Mouse (Mus musculus) limb, embryonic 12.5 days (tissue): ENCODE data around the gene Sp1. TPM values are rescaled to one million over a fixed set of nuclear protein-coding genes. Genes with fewer than 3 reads are reported as not detected.

Experiments used
- ATAC-seq: fragments of 200-750 bp; cut with Nextera tagmentation; 2 replicates; pipeline ENCODE4 v1.8.0; 2017; ENCODE audit warnings: low read depth, moderate TSS enrichment; ENCODE audit not compliant: insufficient number of reproducible peaks, insufficient read depth, low FRiP score, low TSS enrichment
- H3K27ac ChIP-seq: fragments of 300-500 bp; sonication (generic); 2 replicates; pipeline ENCODE4 v1.5.1; 2016; ENCODE audit warnings: mild to moderate bottlenecking, moderate library complexity
- H3K27me3 ChIP-seq: fragments of 300-500 bp; sonication (generic); 2 replicates; pipeline ENCODE4 v1.6.1; 2016; ENCODE audit warnings: mild to moderate bottlenecking, moderate library complexity
- H3K36me3 ChIP-seq: fragments of 300-500 bp; sonication (generic); 2 replicates; pipeline ENCODE4 v1.6.1; 2016; ENCODE audit warnings: mild to moderate bottlenecking, moderate library complexity
- H3K4me1 ChIP-seq: fragments of 300-500 bp; sonication (generic); replicated peaks from 2 replicates; pipeline ENCODE4 v1.6.1; 2016
- H3K4me2 ChIP-seq: fragments of 300-500 bp; sonication (generic); 2 replicates; pipeline ENCODE4 v1.6.1; 2016; ENCODE audit warnings: mild to moderate bottlenecking, moderate library complexity
- H3K4me3 ChIP-seq: fragments of 300-500 bp; sonication (generic); replicated peaks from 2 replicates; pipeline ENCODE4 v1.5.1; 2016; ENCODE audit warnings: mild to moderate bottlenecking
- H3K9ac ChIP-seq: fragments of 300-500 bp; sonication (generic); replicated peaks from 2 replicates; pipeline ENCODE4 v1.6.1; 2016; ENCODE audit warnings: mild to moderate bottlenecking, moderate library complexity
- H3K9me3 ChIP-seq: fragments of 300-500 bp; sonication (generic); 2 replicates; pipeline ENCODE4 v1.6.1; 2016; ENCODE audit warnings: mild to moderate bottlenecking, moderate library complexity
- WGBS: fragments of 180-500 bp; shearing (Covaris S2); methylation state at CpG from one replicate; pipeline ENCODE4 v1.1.7; 2016; 5-methylcytosine and 5-hydroxymethylcytosine counted together
- polyA plus RNA-seq: library from polyadenylated mRNA; unstranded; fragments of >200 nt; fragmentation: Nextera tagmentation; extraction: Ambion mirVana; gene quantifications from 2 replicates; pipeline ENCODE4 v1.2.1, GENCODE M21; 2016

The Sp1 gene
- polyA plus RNA-seq, 1 experiment from 2014 or later = 12.1 TPM

GRCm38 (mm10) chr15:102485853-102486252 is 79.9 kb downstream of the Sp1 start:
- no peak overlapping the region for H3K27ac ChIP-seq
- H3K4me1 ChIP-seq = no peaks in the 10 kb centered on the region
- H3K27me3 ChIP-seq = no peaks in the 10 kb centered on the region
- 92% methylated on average over 12 of the region's 12 CpGs for WGBS
- H3K9ac ChIP-seq = no peak overlapping the region
- ATAC-seq = no peak
- H3K36me3 ChIP-seq = peaks cover 94% of the 10 kb centered on the region
- H3K9me3 ChIP-seq = no peaks in the 10 kb centered on the region
- no peak overlapping the region for H3K4me2 ChIP-seq
- no peak overlapping the region for H3K4me3 ChIP-seq

Other genes starting within 250 kb of the Sp1 start
- 108 and 115 TPM in 2 replicates for gene Zfp740, start 202.9 kb upstream of the Sp1 start, polyA plus RNA-seq
- 70.6 and 72.9 TPM in 2 replicates for gene Csad, start 201.4 kb upstream of the Sp1 start, polyA plus RNA-seq
- gene Itgb7, start 174.2 kb upstream of the Sp1 start, polyA plus RNA-seq = 2.9 and 3.3 TPM in 2 replicates
- 137 TPM in 2 replicates for gene Rarg, start 148.6 kb upstream of the Sp1 start, polyA plus RNA-seq
- gene Gm9918, start 135.6 kb upstream of the Sp1 start, polyA plus RNA-seq = 1.3 and 1.4 TPM in 2 replicates
- 56.1 and 58.8 TPM in 2 replicates for gene Mfsd5, start 126.7 kb upstream of the Sp1 start, polyA plus RNA-seq
- gene Espl1, start 109.9 kb upstream of the Sp1 start, polyA plus RNA-seq = 42.7 and 49.3 TPM in 2 replicates
- gene Pfdn5, start 80.0 kb upstream of the Sp1 start, polyA plus RNA-seq = 431 and 445 TPM in 2 replicates
- gene Myg1, start 74.4 kb upstream of the Sp1 start, polyA plus RNA-seq = 117 and 120 TPM in 2 replicates
- gene Aaas, start 55.4 kb upstream of the Sp1 start, polyA plus RNA-seq = 95.6 and 99.6 TPM in 2 replicates
- 3.1 and 4.3 TPM in 2 replicates for gene Sp7, start 39.0 kb upstream of the Sp1 start, polyA plus RNA-seq
- gene Amhr2, start 39.2 kb downstream of the Sp1 start, polyA plus RNA-seq = 0.48 TPM in 1 of 2 replicates, not detected in the other
- gene Prr13, start 52.9 kb downstream of the Sp1 start, polyA plus RNA-seq = 66.1 and 68.1 TPM in 2 replicates
- gene Pcbp2, start 64.4 kb downstream of the Sp1 start, polyA plus RNA-seq = 230 and 239 TPM in 2 replicates
- gene Gm10337, start 97.6 kb downstream of the Sp1 start, polyA plus RNA-seq = not detected in 2 replicates
- gene Map3k12, start 110.9 kb downstream of the Sp1 start, polyA plus RNA-seq = 23.8 and 26.6 TPM in 2 replicates
- 109 and 111 TPM in 2 replicates for gene Tarbp2, start 112.0 kb downstream of the Sp1 start, polyA plus RNA-seq
- 2.5 and 3.0 TPM in 2 replicates for gene Npff, start 118.8 kb downstream of the Sp1 start, polyA plus RNA-seq
- gene Gm28047, start 218.9 kb downstream of the Sp1 start, polyA plus RNA-seq = not detected in 2 replicates
- 32.1 and 37.7 TPM in 2 replicates for gene Atf7, start 219.3 kb downstream of the Sp1 start, polyA plus RNA-seq